In genomic region chr2:170345410-170345793, GRCm38 (mm10) we compare ENCODE assay signal across 9 mouse cellular contexts.
DNase-seq lines count a peak whose midpoint lies in the region; ATAC-seq and TF ChIP-seq lines count a peak whose summit lies in the region.
"Had no signal": no experiment of that assay in that cellular context is flagged by ENCODE, and none has a peak within 500 bp of the region (broad histone marks: within the 10 kb centered on the region; RNA-seq: fewer than 3 reads in every experiment).

No protein-coding gene starts in this region.

- dilution Hi-C loops in CH12.LX (cut with MboI; ENCODE audit: extremely low pct_ligation_motif_present, extremely low pct_unique_long_range_greater_than_20kb, low sequenced_read_pairs): no loop called here

- no peaks in the 10 kb centered on the region for H3K9me3 ChIP-seq in CH12.LX (replicated peaks; ENCODE audit: low read length)
- no peaks in the 10 kb centered on the region for H3K9me3 ChIP-seq in limb, embryonic 13.5 days

- in situ Hi-C loops in CH12.LX (cut with MboI; ENCODE audit: low pct_ligation_motif_present, low pct_unique_long_range_greater_than_20kb, low sequenced_read_pairs): loop anchor here (5.0 to 25.0 kb wide), 2 partner anchors 228 to 1383 kb away; partner anchors contain the start of gene Zfp64

- WGBS in limb, embryonic 13.5 days: 4% methylated on average over 5 of the region's 5 CpGs

- ATAC-seq in hematopoietic stem cell, adult 5-6 weeks (replicated peaks in 1 of 2; ENCODE audit: insufficient read depth in 1 of 2, low FRiP score in 2 of 2, low TSS enrichment in 1 of 2, low read depth in 1 of 2, poor library complexity in 2 of 2, severe bottlenecking in 2 of 2): peak; percentile 42 to 59
- ATAC-seq in limb, embryonic 13.5 days (ENCODE audit: low FRiP score, low read depth): no peak

- H3K79me2 ChIP-seq in CH12.LX (replicated peaks; ENCODE audit: control insufficient read depth, extremely low read depth, insufficient read depth, poor library complexity, severe bottlenecking): no peaks in the 10 kb centered on the region

- H3K4me2 ChIP-seq in CH12.LX (ENCODE audit: insufficient read depth, low read depth, poor library complexity, severe bottlenecking): no peak overlapping the region
- H3K4me2 ChIP-seq in limb, embryonic 13.5 days (replicated peaks): peak overlapping the region; percentile 39; the same call in 1 of the 2 replicates

- no peak overlapping the region for H3K9ac ChIP-seq in CH12.LX (ENCODE audit: insufficient read depth, low read depth)
- peak overlapping the region; percentile 8; the same call in 1 of the 2 replicates for H3K9ac ChIP-seq in limb, embryonic 13.5 days

- no peak for TF ChIP-seq CTCF in gastrocnemius, adult 2 months (IDR thresholded peaks at IDR 0.05)
- no peak for TF ChIP-seq CTCF in CH12.LX (conservative IDR thresholded peaks at IDR 0.05 in 1 of 2, IDR thresholded peaks at IDR 0.05 in 1 of 2; ENCODE audit: low read depth in 2 of 2, low read length in 2 of 2)

- no peak for TF ChIP-seq RAD21 in CH12.LX (IDR thresholded peaks at IDR 0.05; ENCODE audit: low read depth, low read length)

- no peaks in the 10 kb centered on the region for H3K36me3 ChIP-seq in CH12.LX (replicated peaks in 1 of 2; ENCODE audit: control insufficient read depth in 1 of 2, insufficient read depth in 1 of 2, low read length in 1 of 2)
- H3K36me3 ChIP-seq in limb, embryonic 13.5 days: no peaks in the 10 kb centered on the region

- TF ChIP-seq POLR2A in CH12.LX (IDR thresholded peaks at IDR 0.05; ENCODE audit: low read depth, low read length): no peak

- H3K4me3 ChIP-seq in gastrocnemius, adult 2 months: no peak overlapping the region
- H3K4me3 ChIP-seq in CH12.LX (replicated peaks in 1 of 3; ENCODE audit: low read depth in 2 of 3, low read length in 2 of 3, poor library complexity in 1 of 3): no peak overlapping the region
- no peak overlapping the region for H3K4me3 ChIP-seq in limb, embryonic 13.5 days
- H3K4me3 ChIP-seq: heart, adult 2 months had no signal

- H3K27me3 ChIP-seq in CH12.LX (replicated peaks): no peaks in the 10 kb centered on the region
- H3K27me3 ChIP-seq in limb, embryonic 13.5 days: no peaks in the 10 kb centered on the region

- intact Hi-C loops in gastrocnemius, adult 2 months (cut with DNase I): no loop called here

- H3K27ac ChIP-seq in gastrocnemius, adult 2 months: peak overlapping the region; percentile 49; the same call in 1 of the 2 replicates
- no peak overlapping the region for H3K27ac ChIP-seq in CH12.LX (ENCODE audit: insufficient read depth, low read depth)
- peak overlapping the region; percentile 89 for H3K27ac ChIP-seq in limb, embryonic 13.5 days
- H3K27ac ChIP-seq: heart, adult 2 months had no signal

- TF ChIP-seq EP300 in CH12.LX (IDR thresholded peaks at IDR 0.05; ENCODE audit: low read length): 0 out of 2 replicates have a peak, but pooled peaks have one; percentile 19

- peak; percentile 36 for DNase-seq in gastrocnemius, adult 2 months
- DNase-seq in gastrocnemius, postnatal 4 days (ENCODE audit: low spot score in 2 of 2): no peak
- peak; percentile 50 for DNase-seq in CH12.LX (ENCODE audit: extremely low read depth)
- peak; percentile 61 for DNase-seq in neural tube, embryonic 10.5 days (ENCODE audit: extremely low spot score, low spot score)
- DNase-seq in ovary, postnatal 14 days (ENCODE audit: low spot score): no peak
- DNase-seq in frontal cortex, adult 2 months (ENCODE audit: extremely low spot score in 1 of 2, low spot score in 1 of 2): no peak

- peaks cover 12 to 36% of the 10 kb centered on the region in 2 experiments for H3K4me1 ChIP-seq in CH12.LX (ENCODE audit: control insufficient read depth in 1 of 2, insufficient read depth in 2 of 2)
- peaks cover 48% of the 10 kb centered on the region for H3K4me1 ChIP-seq in limb, embryonic 13.5 days

TF ChIP-seq in CH12.LX, 34 proteins besides CTCF, POLR2A, EP300 and RAD21:
- TF ChIP-seq TCF12 (IDR thresholded peaks at IDR 0.05; ENCODE audit: low read depth, low read length): no peak
- TF ChIP-seq E2F4 (IDR thresholded peaks at IDR 0.05; ENCODE audit: insufficient replicate concordance, low read depth, low read length): no peak
- TF ChIP-seq TBP (conservative IDR thresholded peaks at IDR 0.05; ENCODE audit: low read depth, low read length): no peak

Comparison
In these comparisons a context has a peak if more than half of its experiments do, and no peak if none do; other contexts are left out.
1. DNase-seq: peak in gastrocnemius, adult 2 months (single experiment), CH12.LX (single experiment) and neural tube, embryonic 10.5 days (single experiment); none in gastrocnemius, postnatal 4 days (0 of 2), ovary, postnatal 14 days (single experiment) and frontal cortex, adult 2 months (0 of 2).